Mouse (Mus musculus): ENCODE measurements around the gene Fam207a. TPM values are rescaled to one million over a fixed set of nuclear protein-coding genes. Genes with fewer than 3 reads are reported as not detected.

Fam207a gene
- polyA plus RNA-seq, 1 experiment: 88.9 TPM

DNA sequence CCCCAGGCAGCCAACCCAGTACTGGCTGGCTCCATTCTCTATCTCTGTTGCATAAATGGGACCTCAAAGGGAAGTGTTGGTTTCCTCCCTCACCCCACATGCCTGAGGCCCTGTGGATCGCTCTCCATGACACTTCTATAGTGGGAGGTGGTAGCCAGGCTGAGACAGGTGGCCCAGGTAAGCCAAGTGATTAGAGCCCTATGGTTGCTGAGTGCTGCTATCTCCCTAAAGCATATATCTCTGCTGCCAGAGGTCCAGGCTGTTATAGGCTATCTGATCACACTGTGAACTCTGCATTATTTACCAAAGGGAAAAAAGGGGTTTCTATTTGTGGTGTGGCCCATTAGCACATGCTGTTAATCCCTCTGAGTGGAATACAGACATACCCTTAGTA, 16.4 kb upstream of the Fam207a start:
- Histone ChIP-seq H3K4me3 (replicated peaks) (peak overlapping the region; percentile 95), H3K9me3 (no peaks in the 10 kb centered on the region), H3K4me1 (peaks cover 98% of the 10 kb centered on the region), H3K27me3 (replicated peaks) (no peaks in the 10 kb centered on the region), H3K36me3 (replicated peaks; ENCODE audit: low read length) (peaks cover 45% of the 10 kb centered on the region)
- TF ChIP-seq FLI1 (IDR thresholded peaks at IDR 0.05; ENCODE audit: low read length) (no peak), GATA1 (IDR thresholded peaks at IDR 0.05; ENCODE audit: borderline replicate concordance, low read length) (no peak)

DNA sequence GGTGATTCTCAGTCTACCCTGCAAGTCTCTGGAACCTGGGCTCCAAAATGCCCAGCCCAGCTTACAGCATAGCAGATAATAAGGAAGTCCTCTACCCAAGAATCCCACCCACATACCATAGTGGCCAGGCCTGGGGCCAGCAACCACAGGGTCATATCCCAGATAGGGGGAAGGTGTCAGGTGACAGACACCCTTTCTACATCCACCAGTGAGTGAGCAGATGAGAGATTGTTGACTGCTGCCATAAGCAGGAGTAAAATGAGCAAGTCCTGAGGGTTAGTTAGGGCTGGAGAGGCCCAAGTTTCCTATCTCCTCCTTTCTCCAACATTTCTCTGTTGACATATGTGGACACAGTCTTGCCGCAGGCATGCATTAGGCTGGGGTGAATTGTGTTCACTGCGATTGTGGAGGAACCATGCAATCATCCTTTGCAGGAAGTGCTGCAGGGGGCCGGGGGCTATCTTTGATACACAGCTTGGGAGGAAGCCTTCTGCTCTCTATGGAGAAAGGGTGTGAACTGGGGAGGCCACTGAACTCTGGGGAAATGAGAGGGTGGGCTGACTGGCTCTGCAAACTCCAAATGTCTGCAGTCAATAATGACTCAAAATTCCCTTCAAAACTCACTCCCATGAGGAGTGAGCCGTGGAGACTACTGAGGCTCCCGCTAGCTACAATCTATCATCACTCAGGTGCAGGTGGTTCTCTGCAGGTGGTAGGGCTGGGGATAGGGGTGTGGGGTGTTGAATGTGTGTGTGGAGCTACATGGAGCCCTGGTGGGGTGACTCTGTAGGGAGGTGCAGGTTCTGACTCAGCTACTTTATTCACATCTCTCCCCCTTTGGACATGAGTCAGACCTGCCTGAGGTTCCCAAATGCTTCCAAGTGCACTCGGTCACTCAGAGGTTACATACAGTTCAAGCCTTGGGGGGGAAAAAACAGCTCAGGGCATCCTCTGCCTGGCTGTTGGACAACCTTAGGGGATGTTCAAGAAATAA, 15.7 kb upstream of the Fam207a start:
- Histone ChIP-seq H3K36me3 (replicated peaks; ENCODE audit: low read length) (peaks cover 38% of the 10 kb centered on the region), H3K9me3 (no peaks in the 10 kb centered on the region), H3K27me3 (replicated peaks) (no peaks in the 10 kb centered on the region), H3K4me3 (replicated peaks) (peak overlapping the region; percentile 95), H3K4me1 (peaks cover 97% of the 10 kb centered on the region)
- TF ChIP-seq FLI1 (IDR thresholded peaks at IDR 0.05; ENCODE audit: low read length): no peak
- TF ChIP-seq GATA1 (IDR thresholded peaks at IDR 0.05; ENCODE audit: borderline replicate concordance, low read length): peak; percentile 35; the same call in 1 of the 3 replicates

DNA sequence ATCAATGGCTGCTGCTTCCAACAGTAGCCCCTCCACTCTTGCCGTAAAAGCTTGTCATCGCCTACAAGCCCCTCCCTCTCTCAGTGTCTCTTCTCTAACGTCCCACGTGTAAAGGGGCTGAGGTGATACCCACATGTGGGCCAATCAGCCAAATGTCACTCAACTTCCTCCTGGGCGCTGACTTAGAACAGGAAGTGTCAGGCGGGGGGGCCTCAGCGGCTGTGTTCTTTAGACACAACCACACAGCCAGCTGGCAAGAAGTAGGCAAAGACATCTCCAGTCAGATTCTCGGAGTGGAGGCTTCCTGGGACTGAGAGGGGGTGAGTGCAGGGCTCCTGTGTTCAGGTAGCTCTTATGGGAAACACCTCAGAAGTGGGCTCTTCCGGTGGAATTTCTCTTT, 14.6 kb upstream of the Fam207a start, which contains the start of gene Itgb2:
Gene Itgb2 (plus strand): TSS at position 113 of the 400 bp plus-strand sequence.
- TF ChIP-seq GATA1 (IDR thresholded peaks at IDR 0.05; ENCODE audit: borderline replicate concordance, low read length) (no peak), FLI1 (IDR thresholded peaks at IDR 0.05; ENCODE audit: low read length) (no peak)
- H3K36me3 ChIP-seq (replicated peaks; ENCODE audit: low read length): peaks cover 31% of the 10 kb centered on the region
- peaks cover 95% of the 10 kb centered on the region for H3K4me1 ChIP-seq
- H3K9me3 ChIP-seq: no peaks in the 10 kb centered on the region
- H3K27me3 ChIP-seq (replicated peaks): no peaks in the 10 kb centered on the region
- peak within 1 kb of the TSS; percentile 95 for H3K4me3 ChIP-seq (replicated peaks)

DNA sequence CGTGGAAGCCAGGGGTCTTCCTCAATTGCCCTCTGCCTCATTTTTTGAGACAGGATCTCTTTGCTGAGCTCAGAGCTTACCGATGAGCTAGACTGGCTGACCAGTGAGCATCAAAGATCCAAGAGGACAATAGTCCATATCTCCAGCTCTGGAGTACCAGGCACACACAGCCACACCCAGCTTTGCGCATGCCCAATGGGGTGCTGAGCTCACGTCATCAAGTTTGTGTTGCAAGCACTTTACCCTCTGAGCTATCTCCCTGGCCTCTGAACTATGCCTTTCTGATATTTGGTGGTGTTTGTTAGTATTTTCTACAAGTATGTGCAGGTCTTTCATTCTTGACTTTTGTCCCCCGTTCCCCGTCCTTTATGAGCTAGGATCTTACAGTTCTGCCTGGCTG, 13.0 kb upstream of the Fam207a start:
- TF ChIP-seq GATA1 (IDR thresholded peaks at IDR 0.05; ENCODE audit: borderline replicate concordance, low read length) (no peak), FLI1 (IDR thresholded peaks at IDR 0.05; ENCODE audit: low read length) (no peak)
- H3K9me3 ChIP-seq: no peaks in the 10 kb centered on the region
- H3K4me1 ChIP-seq: peaks cover 95% of the 10 kb centered on the region
- no peaks in the 10 kb centered on the region for H3K27me3 ChIP-seq (replicated peaks)
- H3K36me3 ChIP-seq (replicated peaks; ENCODE audit: low read length): peaks cover 16% of the 10 kb centered on the region
- H3K4me3 ChIP-seq (replicated peaks): no peak overlapping the region

DNA sequence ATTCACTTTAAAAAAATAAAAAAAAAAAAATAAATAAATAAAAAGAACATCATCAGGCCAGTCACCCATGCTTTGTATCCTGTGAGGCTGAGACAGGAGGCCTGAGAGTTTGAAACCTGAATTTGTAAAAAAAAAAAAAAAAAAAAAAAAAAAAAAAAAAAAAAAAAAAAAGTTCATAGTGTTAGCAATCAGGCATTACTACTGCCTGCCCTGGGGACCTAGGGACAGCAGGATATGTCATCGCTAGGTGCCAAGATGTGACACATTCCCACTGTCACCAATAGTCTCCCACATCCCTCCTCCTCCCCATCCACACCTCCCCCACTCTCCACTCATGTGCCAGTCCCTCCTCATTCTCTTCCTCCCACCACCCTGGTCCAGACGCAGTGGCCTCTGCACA, 10.9 kb upstream of the Fam207a start:
- TF ChIP-seq FLI1 (IDR thresholded peaks at IDR 0.05; ENCODE audit: low read length) (no peak), GATA1 (IDR thresholded peaks at IDR 0.05; ENCODE audit: borderline replicate concordance, low read length) (no peak)
- Histone ChIP-seq H3K36me3 (replicated peaks; ENCODE audit: low read length) (no peaks in the 10 kb centered on the region), H3K4me3 (replicated peaks) (peak overlapping the region; percentile 46), H3K27me3 (replicated peaks) (no peaks in the 10 kb centered on the region), H3K4me1 (peaks cover 95% of the 10 kb centered on the region), H3K9me3 (no peaks in the 10 kb centered on the region)

DNA sequence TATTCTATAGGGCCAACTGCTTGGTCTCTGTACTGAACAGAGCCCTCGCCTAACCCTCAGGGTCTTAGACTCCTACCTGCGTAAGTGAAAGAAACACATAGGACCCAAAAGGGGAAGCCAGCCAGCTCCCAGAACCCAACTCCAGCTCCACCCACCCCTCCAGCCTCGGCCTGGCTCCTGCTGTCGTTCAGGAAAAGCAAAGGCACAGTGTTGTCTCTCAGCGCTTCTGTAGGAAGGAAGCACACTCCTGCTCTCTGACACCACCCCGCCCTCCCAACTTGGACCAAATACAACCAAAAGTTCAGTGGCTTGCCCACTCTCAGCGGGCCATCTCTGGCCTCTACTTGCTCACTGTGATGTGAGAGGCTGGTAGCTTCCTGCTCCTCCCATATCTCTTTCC, 7.7 kb upstream of the Fam207a start:
- Histone ChIP-seq H3K4me1 (peaks cover 90% of the 10 kb centered on the region), H3K9me3 (peaks cover 6% of the 10 kb centered on the region), H3K36me3 (replicated peaks; ENCODE audit: low read length) (peaks cover 6% of the 10 kb centered on the region), H3K27me3 (replicated peaks) (no peaks in the 10 kb centered on the region), H3K4me3 (replicated peaks) (peak overlapping the region; percentile 91)
- TF ChIP-seq GATA1 (IDR thresholded peaks at IDR 0.05; ENCODE audit: borderline replicate concordance, low read length): no peak
- no peak for TF ChIP-seq FLI1 (IDR thresholded peaks at IDR 0.05; ENCODE audit: low read length)

DNA sequence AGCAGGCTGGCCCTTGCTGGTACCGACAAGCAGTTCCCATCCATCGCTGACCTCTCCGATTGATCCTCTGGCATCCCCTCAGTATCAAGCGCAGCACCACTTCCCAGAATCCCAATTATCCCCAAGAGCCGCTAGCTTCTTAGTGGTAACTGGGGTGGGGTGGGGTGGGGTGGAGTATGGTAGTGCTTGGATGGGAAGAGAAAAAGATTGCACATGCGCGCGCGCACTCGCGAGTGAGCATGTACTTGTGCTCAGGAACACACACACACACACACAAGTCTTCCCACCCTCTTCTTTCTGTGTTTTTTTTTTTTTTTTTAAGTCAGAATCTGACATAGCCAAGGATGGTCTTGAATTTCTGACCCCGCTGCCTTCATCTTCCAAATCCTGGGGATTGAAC, 7.2 kb upstream of the Fam207a start:
- peaks cover 92% of the 10 kb centered on the region for H3K4me1 ChIP-seq
- peak overlapping the region; percentile 91 for H3K4me3 ChIP-seq (replicated peaks)
- H3K36me3 ChIP-seq (replicated peaks; ENCODE audit: low read length): peaks cover 6% of the 10 kb centered on the region

DNA sequence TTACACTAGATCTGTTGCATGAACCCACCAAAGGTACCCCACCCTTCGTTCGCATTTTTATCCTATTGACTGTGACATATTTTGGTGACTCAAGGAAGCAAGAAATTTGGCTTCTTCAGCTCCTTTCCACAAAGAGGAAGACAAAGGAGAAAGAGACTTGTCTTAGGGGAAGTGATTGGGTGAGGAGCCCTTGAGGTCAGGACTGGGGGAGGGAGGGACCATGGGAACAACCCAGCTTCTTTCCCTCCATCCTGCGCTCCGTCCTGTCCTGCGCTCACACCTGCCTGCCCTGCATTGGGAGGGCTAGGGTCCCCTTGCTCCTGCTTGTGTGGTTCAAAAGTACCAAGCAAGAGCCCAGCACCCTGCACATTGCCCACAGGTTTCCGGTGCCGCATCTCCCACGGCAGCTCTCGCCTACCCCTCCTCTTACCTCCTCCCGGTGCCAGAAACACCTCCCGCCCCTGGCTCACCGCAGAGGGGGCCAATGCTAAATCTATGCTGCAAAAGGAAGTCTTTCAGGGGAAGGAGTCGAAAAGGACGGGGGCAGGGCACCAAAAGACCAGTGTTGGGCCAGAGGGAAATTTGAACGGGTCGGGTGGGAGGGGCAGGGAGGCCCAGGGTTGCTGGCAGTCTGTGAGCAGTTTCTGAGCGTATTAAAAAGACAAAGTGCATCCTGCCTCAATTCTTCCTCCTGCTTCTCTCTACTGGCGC, 6.6 kb upstream of the Fam207a start:
- peaks cover 6% of the 10 kb centered on the region for H3K9me3 ChIP-seq
- TF ChIP-seq FLI1 (IDR thresholded peaks at IDR 0.05; ENCODE audit: low read length) (no peak), GATA1 (IDR thresholded peaks at IDR 0.05; ENCODE audit: borderline replicate concordance, low read length) (no peak)
- peaks cover 92% of the 10 kb centered on the region for H3K4me1 ChIP-seq
- peak overlapping the region; percentile 91 for H3K4me3 ChIP-seq (replicated peaks)
- H3K27me3 ChIP-seq (replicated peaks): no peaks in the 10 kb centered on the region
- peaks cover 6% of the 10 kb centered on the region for H3K36me3 ChIP-seq (replicated peaks; ENCODE audit: low read length)

More for the DNA sequence above, 7.2 kb upstream of the Fam207a start:
- Histone ChIP-seq H3K27me3 (replicated peaks) (no peaks in the 10 kb centered on the region), H3K9me3 (peaks cover 6% of the 10 kb centered on the region)
- TF ChIP-seq GATA1 (IDR thresholded peaks at IDR 0.05; ENCODE audit: borderline replicate concordance, low read length) (no peak), FLI1 (IDR thresholded peaks at IDR 0.05; ENCODE audit: low read length) (no peak)

DNA sequence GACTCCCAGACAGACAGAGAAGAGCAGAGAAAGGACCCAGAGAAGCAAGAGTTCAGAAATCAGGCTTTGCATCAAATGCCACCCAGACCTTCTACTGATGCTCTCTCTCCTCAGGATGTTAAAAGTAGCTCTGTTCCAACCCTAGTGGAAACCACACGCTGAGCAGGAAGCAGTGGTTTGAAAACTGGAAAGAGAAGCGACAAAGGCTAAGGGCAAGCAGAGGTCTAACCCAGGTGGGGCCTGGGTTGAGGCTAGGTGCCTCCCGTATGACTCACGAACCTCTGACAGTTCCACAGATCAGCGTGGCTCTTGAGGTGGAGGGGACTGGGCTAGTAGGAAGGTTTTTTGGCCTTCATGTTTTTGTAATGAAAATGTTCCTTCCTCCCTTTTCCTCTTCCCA, 4.9 kb upstream of the Fam207a start:
- Histone ChIP-seq H3K36me3 (replicated peaks; ENCODE audit: low read length) (peaks cover 6% of the 10 kb centered on the region), H3K4me1 (peaks cover 92% of the 10 kb centered on the region)

More for the DNA sequence above, 4.9 kb upstream of the Fam207a start:
- Histone ChIP-seq H3K4me3 (replicated peaks) (no peak overlapping the region), H3K27me3 (replicated peaks) (no peaks in the 10 kb centered on the region), H3K9me3 (peaks cover 6% of the 10 kb centered on the region)
- TF ChIP-seq GATA1 (IDR thresholded peaks at IDR 0.05; ENCODE audit: borderline replicate concordance, low read length) (no peak), FLI1 (IDR thresholded peaks at IDR 0.05; ENCODE audit: low read length) (no peak)

Measured in megakaryocyte, embryonic 14.5 days (primary cell).